Mouse (Mus musculus): ENCODE data around the gene Adamtsl4.

DNA sequence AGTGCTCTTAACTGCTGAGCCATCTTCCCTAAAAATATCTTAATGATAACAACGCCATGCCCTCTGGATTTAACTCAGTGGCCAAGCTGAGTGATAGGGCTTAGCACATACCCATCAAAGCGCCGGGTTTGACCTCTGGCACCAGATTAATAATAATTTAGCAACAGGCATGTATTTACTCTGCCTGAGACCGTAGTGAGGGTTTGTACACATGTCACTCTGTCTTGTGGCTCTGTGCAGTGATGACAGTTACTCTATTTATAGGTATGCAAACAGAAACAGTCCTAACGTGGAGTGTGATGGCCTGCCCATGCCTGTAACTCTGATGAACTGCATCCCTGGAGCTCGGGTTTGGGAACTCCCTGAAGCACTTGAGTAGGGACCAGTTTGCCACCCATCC lies 5.0 kb upstream of the Adamtsl4 start:
- no peak for TF ChIP-seq CTCF (IDR thresholded peaks at IDR 0.05; ENCODE audit: control insufficient read depth, insufficient read depth, insufficient read length)
- no peak for TF ChIP-seq CEBPB (IDR thresholded peaks at IDR 0.05; ENCODE audit: low read depth)

Measured in C2C12 (cell line).